Comparison of ENCODE assay signal across 8 mouse cellular contexts in genomic region chr11:105182461-105182855, GRCm38 (mm10). TPM values are rescaled to one million over a fixed set of nuclear protein-coding genes. Genes with fewer than 3 reads are reported as not detected.
DNase-seq lines count a peak whose midpoint lies in the region; ATAC-seq and TF ChIP-seq lines count a peak whose summit lies in the region.

No protein-coding gene starts in this region.

- no peak for DNase-seq in kidney, adult 11 months
- DNase-seq in hindbrain, embryonic 11.5 days (ENCODE audit: low spot score), result no peak
- no peak for DNase-seq in right cerebral cortex, postnatal 14 days
- DNase-seq in spleen, postnatal 4 days (ENCODE audit: low spot score in 2 of 2), result no peak
- no peak for DNase-seq in thymus, adult 18-20 months

- H3K27ac ChIP-seq in kidney, embryonic 16.5 days (ENCODE audit: low read length), result peak overlapping the region; percentile 94
- H3K27ac ChIP-seq in bone marrow macrophage, adult 2 months (ENCODE audit: insufficient read depth, low read depth, low read length), result peak overlapping the region; percentile 54
- H3K27ac ChIP-seq in hindbrain, embryonic 11.5 days (ENCODE audit: low read depth, low read length), result peak overlapping the region; percentile 94
- peak overlapping the region; percentile 92 for H3K27ac ChIP-seq in midbrain, embryonic 13.5 days

- H3K36me3 ChIP-seq in kidney, embryonic 16.5 days (ENCODE audit: insufficient read depth, low read length), result peaks cover 19% of the 10 kb centered on the region; the same call in 1 of the 2 replicates
- peaks cover 7% of the 10 kb centered on the region for H3K36me3 ChIP-seq in hindbrain, embryonic 11.5 days (ENCODE audit: control insufficient read depth, insufficient read depth, low read length)
- H3K36me3 ChIP-seq in midbrain, embryonic 13.5 days, result peaks cover 16% of the 10 kb centered on the region

- peak overlapping the region; percentile 99 for H3K9ac ChIP-seq in kidney, embryonic 16.5 days (replicated peaks; ENCODE audit: low read length)
- H3K9ac ChIP-seq in hindbrain, embryonic 11.5 days (ENCODE audit: low read depth, low read length), result peak overlapping the region; percentile 98
- H3K9ac ChIP-seq in midbrain, embryonic 13.5 days (replicated peaks), result peak overlapping the region; percentile 99

- no peak for ATAC-seq in kidney, embryonic 16.5 days (ENCODE audit: low FRiP score, low TSS enrichment)
- ATAC-seq in hindbrain, embryonic 11.5 days (ENCODE audit: low FRiP score), result no peak
- ATAC-seq in midbrain, embryonic 13.5 days, result no peak

- 3% methylated on average over 4 of the region's 4 CpGs for WGBS in kidney, embryonic 16.5 days
- 11% methylated on average over 4 of the region's 4 CpGs for WGBS in hindbrain, embryonic 11.5 days
- WGBS in midbrain, embryonic 13.5 days, result 4% methylated on average over 4 of the region's 4 CpGs

- H3K4me2 ChIP-seq in kidney, embryonic 16.5 days (replicated peaks; ENCODE audit: low read depth, low read length), result peak overlapping the region; percentile 85
- H3K4me2 ChIP-seq in hindbrain, embryonic 11.5 days (replicated peaks; ENCODE audit: low read depth, low read length), result peak overlapping the region; percentile 72
- peak overlapping the region; percentile 80 for H3K4me2 ChIP-seq in midbrain, embryonic 13.5 days (replicated peaks)

- H3K9me3 ChIP-seq in kidney, embryonic 16.5 days (ENCODE audit: low read length), result no peaks in the 10 kb centered on the region
- no peaks in the 10 kb centered on the region for H3K9me3 ChIP-seq in hindbrain, embryonic 11.5 days (ENCODE audit: control insufficient read depth, low read length)
- H3K9me3 ChIP-seq in midbrain, embryonic 13.5 days, result no peaks in the 10 kb centered on the region

- H3K4me3 ChIP-seq in kidney, embryonic 16.5 days (ENCODE audit: low read length), result peak overlapping the region; percentile 89
- peak overlapping the region; percentile 69 for H3K4me3 ChIP-seq in bone marrow macrophage, adult 2 months (ENCODE audit: insufficient read depth, low read length)
- H3K4me3 ChIP-seq in hindbrain, embryonic 11.5 days (ENCODE audit: low read depth, low read length), result peak overlapping the region; percentile 93
- peak overlapping the region; percentile 95 for H3K4me3 ChIP-seq in midbrain, embryonic 13.5 days (replicated peaks)

- no peaks in the 10 kb centered on the region for H3K27me3 ChIP-seq in kidney, embryonic 16.5 days (ENCODE audit: insufficient read depth, low read length)
- H3K27me3 ChIP-seq in hindbrain, embryonic 11.5 days (ENCODE audit: control insufficient read depth, insufficient read depth, low read length), result no peaks in the 10 kb centered on the region
- no peaks in the 10 kb centered on the region for H3K27me3 ChIP-seq in midbrain, embryonic 13.5 days

- H3K4me1 ChIP-seq in kidney, embryonic 16.5 days (ENCODE audit: insufficient read depth, low read length), result peaks cover 25% of the 10 kb centered on the region
- peaks cover 8% of the 10 kb centered on the region; the same call in 1 of the 2 replicates for H3K4me1 ChIP-seq in bone marrow macrophage, adult 2 months (ENCODE audit: control insufficient read depth, insufficient read depth, low read length)
- no peaks in the 10 kb centered on the region for H3K4me1 ChIP-seq in hindbrain, embryonic 11.5 days (replicated peaks; ENCODE audit: control insufficient read depth, insufficient read depth, low read length)
- peaks cover 33% of the 10 kb centered on the region for H3K4me1 ChIP-seq in midbrain, embryonic 13.5 days (replicated peaks)

- no peak for TF ChIP-seq CTCF in bone marrow macrophage, adult 2 months (IDR thresholded peaks at IDR 0.05; ENCODE audit: low read depth, low read length)

- TF ChIP-seq POLR2A in bone marrow macrophage, adult 2 months (IDR thresholded peaks at IDR 0.05; ENCODE audit: borderline replicate concordance, low read depth, low read length), result no peak

RNA-seq across cellular contexts. Expression of gene Tlk2, which starts 3.9 kb away (rescaled TPM):
- 14.0 and 18.4 TPM in 2 replicates for polyA plus RNA-seq in kidney, embryonic 16.5 days (2015; fragmentation: Nextera tagmentation; extraction: Ambion mirVana)
- 28.0 and 35.3 TPM in 2 replicates for polyA plus RNA-seq in bone marrow macrophage, adult 2 months (2012; ENCODE audit: insufficient read depth, insufficient read length, missing spikeins)
- polyA plus RNA-seq in hindbrain, embryonic 11.5 days (2014; fragmentation: Nextera tagmentation; extraction: Ambion mirVana), result 29.2 and 30.5 TPM in 2 replicates
- 23.6 and 24.7 TPM in 2 replicates for polyA plus RNA-seq in midbrain, embryonic 13.5 days (2015; fragmentation: Nextera tagmentation; extraction: Ambion mirVana)

RNA-seq across cellular contexts. Expression of gene Gm10842, which starts 35.8 kb away (rescaled TPM):
- not detected in 2 replicates for polyA plus RNA-seq in kidney, embryonic 16.5 days (2015; fragmentation: Nextera tagmentation; extraction: Ambion mirVana)
- polyA plus RNA-seq in bone marrow macrophage, adult 2 months (2012; ENCODE audit: insufficient read depth, insufficient read length, missing spikeins), result not detected in 2 replicates
- not detected in 2 replicates for polyA plus RNA-seq in hindbrain, embryonic 11.5 days (2014; fragmentation: Nextera tagmentation; extraction: Ambion mirVana)
- polyA plus RNA-seq in midbrain, embryonic 13.5 days (2015; fragmentation: Nextera tagmentation; extraction: Ambion mirVana), result not detected in 2 replicates

RNA-seq across cellular contexts. Expression of gene Mettl2, which starts 56.2 kb away (rescaled TPM):
- 44.7 and 45.7 TPM in 2 replicates for polyA plus RNA-seq in kidney, embryonic 16.5 days (2015; fragmentation: Nextera tagmentation; extraction: Ambion mirVana)
- 13.6 and 14.5 TPM in 2 replicates for polyA plus RNA-seq in bone marrow macrophage, adult 2 months (2012; ENCODE audit: insufficient read depth, insufficient read length, missing spikeins)
- 45.5 and 45.9 TPM in 2 replicates for polyA plus RNA-seq in hindbrain, embryonic 11.5 days (2014; fragmentation: Nextera tagmentation; extraction: Ambion mirVana)
- polyA plus RNA-seq in midbrain, embryonic 13.5 days (2015; fragmentation: Nextera tagmentation; extraction: Ambion mirVana), result 32.0 and 34.5 TPM in 2 replicates
